Mouse (Mus musculus): ENCODE results near the gene Kirrel2. TPM values are rescaled to one million over a fixed set of nuclear protein-coding genes. Genes with fewer than 3 reads are reported as not detected.

Gene Kirrel2
- polyA plus RNA-seq, 1 experiment = 9.4 TPM

DNA sequence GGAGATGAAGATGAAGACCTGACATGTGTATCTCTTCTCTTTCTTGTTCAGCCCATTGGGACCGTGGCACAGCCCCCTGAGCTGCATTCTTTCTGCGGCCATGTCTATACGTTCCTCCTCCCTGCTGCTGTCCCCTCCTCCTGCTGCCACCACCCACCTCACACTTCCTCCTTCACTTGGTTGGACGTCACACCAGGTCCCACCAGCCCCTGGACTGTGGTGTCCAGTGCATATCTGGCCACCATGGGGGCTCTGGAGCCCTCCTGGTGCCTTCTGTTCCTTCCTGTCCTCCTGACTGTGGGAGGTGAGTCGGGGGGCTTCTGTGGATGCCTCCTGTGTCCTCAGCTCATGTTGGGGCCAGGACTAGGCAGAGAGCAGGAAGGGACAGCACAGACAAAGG, 43.9 kb downstream of the Kirrel2 start, which contains the start of gene Tyrobp:
Tyrobp (plus strand) TSS at position 165 of the 400 bp plus-strand sequence.
- TF ChIP-seq EP300 (IDR thresholded peaks at IDR 0.05; ENCODE audit: insufficient read depth, low read depth, low read length) (no peak), CTCF (IDR thresholded peaks at IDR 0.05; ENCODE audit: low read depth, low read length) (no peak)
- no peaks in the 10 kb centered on the region for H3K27me3 ChIP-seq (ENCODE audit: control insufficient read depth, insufficient read depth, low read length, poor library complexity, severe bottlenecking)
- H3K9ac ChIP-seq (ENCODE audit: low read depth, poor library complexity, severe bottlenecking) = no peak within 1 kb of the TSS
- no peak within 1 kb of the TSS for H3K4me3 ChIP-seq (ENCODE audit: low read depth, low read length)
- no peaks in the 10 kb centered on the region for H3K9me3 ChIP-seq (replicated peaks; ENCODE audit: control insufficient read depth, insufficient read depth, low read length, poor library complexity, severe bottlenecking)
- H3K27ac ChIP-seq (ENCODE audit: insufficient read depth, low read length) = no peak within 1 kb of the TSS
- H3K4me1 ChIP-seq (ENCODE audit: control insufficient read depth, insufficient read depth, low read length) = no peaks in the 10 kb centered on the region
- no peaks in the 10 kb centered on the region for H3K36me3 ChIP-seq (ENCODE audit: control insufficient read depth, insufficient read depth, low read length, poor library complexity, severe bottlenecking)

DNA sequence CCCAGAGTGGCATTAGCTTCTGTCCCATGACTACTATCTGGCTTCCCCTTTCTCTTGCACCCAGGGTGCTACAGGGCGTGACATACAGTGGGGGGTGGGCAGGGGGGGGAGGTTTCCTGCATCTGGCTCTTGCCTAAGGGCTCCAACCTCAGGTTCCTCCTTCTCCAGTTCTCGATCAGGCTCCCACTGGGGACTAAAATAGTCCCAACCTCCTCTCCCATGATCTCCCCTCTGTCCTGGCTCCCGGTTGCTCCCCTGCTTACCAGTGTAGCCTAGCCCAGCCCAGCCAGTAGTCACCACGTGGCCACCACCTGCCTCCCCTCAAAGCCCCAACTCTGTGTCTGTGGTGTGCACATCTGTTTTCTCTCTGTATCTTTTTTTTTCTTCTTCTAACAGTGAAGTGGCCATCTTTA, 44.7 kb downstream of the Kirrel2 start:
- no peak for TF ChIP-seq CTCF (IDR thresholded peaks at IDR 0.05; ENCODE audit: low read depth, low read length)
- no peak for TF ChIP-seq EP300 (IDR thresholded peaks at IDR 0.05; ENCODE audit: insufficient read depth, low read depth, low read length)
- no peak for TF ChIP-seq POLR2A (IDR thresholded peaks at IDR 0.05; ENCODE audit: insufficient read depth, low read length)
- Histone ChIP-seq H3K36me3 (ENCODE audit: control insufficient read depth, insufficient read depth, low read length, poor library complexity, severe bottlenecking) (no peaks in the 10 kb centered on the region), H3K4me3 (ENCODE audit: low read depth, low read length) (no peak overlapping the region), H3K9me3 (replicated peaks; ENCODE audit: control insufficient read depth, insufficient read depth, low read length, poor library complexity, severe bottlenecking) (no peaks in the 10 kb centered on the region), H3K27me3 (ENCODE audit: control insufficient read depth, insufficient read depth, low read length, poor library complexity, severe bottlenecking) (no peaks in the 10 kb centered on the region), H3K27ac (ENCODE audit: insufficient read depth, low read length) (no peak overlapping the region), H3K9ac (ENCODE audit: low read depth, poor library complexity, severe bottlenecking) (no peak overlapping the region), H3K4me1 (ENCODE audit: control insufficient read depth, insufficient read depth, low read length) (no peaks in the 10 kb centered on the region)

DNA sequence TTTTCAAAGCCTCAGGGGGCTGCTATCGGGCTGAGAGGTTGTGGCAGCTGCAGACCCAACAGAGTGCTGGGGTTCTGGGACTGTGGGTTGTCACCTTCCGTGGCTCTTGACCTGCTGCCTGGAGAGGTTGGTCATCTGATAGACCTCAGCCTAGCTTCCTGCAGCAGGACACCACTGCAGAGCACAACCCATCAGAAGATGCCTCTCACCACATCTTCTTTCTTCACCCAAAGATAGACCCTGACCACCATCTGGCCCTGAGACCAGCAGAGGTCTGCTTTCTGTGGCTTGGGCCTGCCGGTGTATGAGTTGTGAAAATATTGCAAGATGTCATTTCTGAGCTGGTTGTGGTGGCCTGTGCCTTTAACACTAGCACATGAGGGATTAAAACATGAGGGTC, 46.5 kb downstream of the Kirrel2 start:
- Histone ChIP-seq H3K9me3 (replicated peaks; ENCODE audit: control insufficient read depth, insufficient read depth, low read length, poor library complexity, severe bottlenecking) (no peaks in the 10 kb centered on the region), H3K9ac (ENCODE audit: low read depth, poor library complexity, severe bottlenecking) (no peak overlapping the region), H3K36me3 (ENCODE audit: control insufficient read depth, insufficient read depth, low read length, poor library complexity, severe bottlenecking) (no peaks in the 10 kb centered on the region), H3K27ac (ENCODE audit: insufficient read depth, low read length) (no peak overlapping the region), H3K4me1 (ENCODE audit: control insufficient read depth, insufficient read depth, low read length) (no peaks in the 10 kb centered on the region), H3K27me3 (ENCODE audit: control insufficient read depth, insufficient read depth, low read length, poor library complexity, severe bottlenecking) (no peaks in the 10 kb centered on the region), H3K4me3 (ENCODE audit: low read depth, low read length) (no peak overlapping the region)
- TF ChIP-seq CTCF (IDR thresholded peaks at IDR 0.05; ENCODE audit: low read depth, low read length) = no peak
- TF ChIP-seq POLR2A (IDR thresholded peaks at IDR 0.05; ENCODE audit: insufficient read depth, low read length) = no peak
- no peak for TF ChIP-seq EP300 (IDR thresholded peaks at IDR 0.05; ENCODE audit: insufficient read depth, low read depth, low read length)

DNA sequence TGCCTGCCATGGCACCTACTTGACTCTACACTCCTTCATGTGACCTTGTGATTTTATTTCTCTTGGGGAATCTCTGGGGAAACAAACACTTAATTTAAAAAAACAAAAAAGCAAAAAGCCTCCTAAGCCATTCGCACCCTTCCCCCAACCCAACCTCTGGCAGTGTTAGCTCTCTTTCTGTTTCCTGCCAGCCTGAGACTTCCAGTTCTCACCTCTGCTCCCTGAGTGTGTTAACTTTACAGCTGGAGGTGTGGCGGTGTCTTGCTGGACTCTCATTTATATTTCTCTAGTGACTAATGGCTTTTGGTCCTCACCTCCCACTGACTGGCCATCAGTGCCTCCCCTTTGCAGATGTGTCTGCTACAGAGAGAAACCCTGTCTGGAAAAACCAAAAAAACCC, 47.7 kb downstream of the Kirrel2 start:
- Histone ChIP-seq H3K36me3 (ENCODE audit: control insufficient read depth, insufficient read depth, low read length, poor library complexity, severe bottlenecking) (no peaks in the 10 kb centered on the region), H3K4me3 (ENCODE audit: low read depth, low read length) (no peak overlapping the region), H3K27ac (ENCODE audit: insufficient read depth, low read length) (no peak overlapping the region), H3K9me3 (replicated peaks; ENCODE audit: control insufficient read depth, insufficient read depth, low read length, poor library complexity, severe bottlenecking) (no peaks in the 10 kb centered on the region), H3K4me1 (ENCODE audit: control insufficient read depth, insufficient read depth, low read length) (no peaks in the 10 kb centered on the region), H3K27me3 (ENCODE audit: control insufficient read depth, insufficient read depth, low read length, poor library complexity, severe bottlenecking) (no peaks in the 10 kb centered on the region), H3K9ac (ENCODE audit: low read depth, poor library complexity, severe bottlenecking) (no peak overlapping the region)
- no peak for TF ChIP-seq POLR2A (IDR thresholded peaks at IDR 0.05; ENCODE audit: insufficient read depth, low read length)

DNA sequence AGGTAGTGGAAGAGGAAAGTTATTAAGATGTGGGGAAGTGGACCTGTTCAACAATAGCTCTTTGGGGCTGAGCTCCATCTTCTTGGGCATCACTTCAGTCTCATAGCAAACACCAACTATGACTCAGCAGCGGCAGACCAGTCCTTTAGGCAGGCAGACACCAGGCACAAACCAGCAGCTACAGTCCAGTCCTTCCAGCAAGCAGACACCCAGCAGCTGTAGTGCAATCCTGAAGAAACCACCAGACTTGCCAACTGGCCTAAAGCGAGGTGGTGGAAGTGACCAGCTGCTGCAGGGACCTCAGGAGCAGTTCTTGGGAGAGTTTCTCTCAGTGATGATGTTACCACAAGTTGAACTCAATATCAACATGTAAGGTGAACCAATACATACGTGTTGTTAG, 48.9 kb downstream of the Kirrel2 start:
- H3K4me1 ChIP-seq (ENCODE audit: control insufficient read depth, insufficient read depth, low read length) = no peaks in the 10 kb centered on the region

DNA sequence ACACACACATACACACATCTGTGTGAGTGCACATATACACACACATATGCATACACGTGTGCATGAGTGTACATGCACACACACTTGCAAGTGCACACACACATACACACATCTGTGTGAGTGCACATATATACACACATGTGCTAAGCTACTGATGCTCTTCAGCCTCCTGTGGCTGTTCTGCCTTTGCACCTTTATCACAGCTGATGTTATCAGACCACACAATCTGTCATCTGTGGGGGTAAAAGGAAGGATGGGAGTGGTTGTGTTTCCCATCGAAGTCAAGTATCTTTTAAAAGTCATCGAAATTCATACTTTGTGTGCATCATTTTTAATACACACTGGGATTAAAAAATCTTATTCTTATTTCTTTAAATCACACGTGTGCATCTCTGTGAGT, 55.1 kb downstream of the Kirrel2 start:
- no peak overlapping the region for H3K4me3 ChIP-seq (ENCODE audit: low read depth, low read length)
- no peaks in the 10 kb centered on the region for H3K36me3 ChIP-seq (ENCODE audit: control insufficient read depth, insufficient read depth, low read length, poor library complexity, severe bottlenecking)
- no peak overlapping the region for H3K9ac ChIP-seq (ENCODE audit: low read depth, poor library complexity, severe bottlenecking)
- no peaks in the 10 kb centered on the region for H3K9me3 ChIP-seq (replicated peaks; ENCODE audit: control insufficient read depth, insufficient read depth, low read length, poor library complexity, severe bottlenecking)
- no peaks in the 10 kb centered on the region for H3K4me1 ChIP-seq (ENCODE audit: control insufficient read depth, insufficient read depth, low read length)
- H3K27ac ChIP-seq (ENCODE audit: insufficient read depth, low read length) = no peak overlapping the region
- TF ChIP-seq EP300 (IDR thresholded peaks at IDR 0.05; ENCODE audit: insufficient read depth, low read depth, low read length) = no peak
- TF ChIP-seq CTCF (IDR thresholded peaks at IDR 0.05; ENCODE audit: low read depth, low read length) = no peak
- TF ChIP-seq POLR2A (IDR thresholded peaks at IDR 0.05; ENCODE audit: insufficient read depth, low read length) = no peak
- H3K27me3 ChIP-seq (ENCODE audit: control insufficient read depth, insufficient read depth, low read length, poor library complexity, severe bottlenecking) = no peaks in the 10 kb centered on the region

More for the DNA sequence above, 48.9 kb downstream of the Kirrel2 start:
- TF ChIP-seq CTCF (IDR thresholded peaks at IDR 0.05; ENCODE audit: low read depth, low read length) = no peak
- TF ChIP-seq EP300 (IDR thresholded peaks at IDR 0.05; ENCODE audit: insufficient read depth, low read depth, low read length) = no peak
- TF ChIP-seq POLR2A (IDR thresholded peaks at IDR 0.05; ENCODE audit: insufficient read depth, low read length) = no peak
- Histone ChIP-seq H3K9me3 (replicated peaks; ENCODE audit: control insufficient read depth, insufficient read depth, low read length, poor library complexity, severe bottlenecking) (no peaks in the 10 kb centered on the region), H3K36me3 (ENCODE audit: control insufficient read depth, insufficient read depth, low read length, poor library complexity, severe bottlenecking) (no peaks in the 10 kb centered on the region), H3K27ac (ENCODE audit: insufficient read depth, low read length) (no peak overlapping the region), H3K9ac (ENCODE audit: low read depth, poor library complexity, severe bottlenecking) (no peak overlapping the region), H3K27me3 (ENCODE audit: control insufficient read depth, insufficient read depth, low read length, poor library complexity, severe bottlenecking) (no peaks in the 10 kb centered on the region), H3K4me3 (ENCODE audit: low read depth, low read length) (no peak overlapping the region)
